Mouse (Mus musculus) thymus, adult 2 months (tissue): Measurements from ENCODE around the gene Ptpa.

Experiments used
- CTCF ChIP-seq: fragments of 200-500 bp; IDR thresholded peaks from 2 replicates; pipeline ENCODE4 v1.5.1; 2012; ENCODE audit warnings: mild to moderate bottlenecking, control low read depth, low read length, moderate library complexity, borderline replicate concordance; ENCODE audit not compliant: control insufficient read depth, poor library complexity, insufficient read depth; ENCODE audit errors: extremely low read depth
- POLR2A ChIP-seq: fragments of 200-500 bp; IDR thresholded peaks from 2 replicates; pipeline ENCODE4 v1.6.1; 2012; ENCODE audit warnings: mild to moderate bottlenecking, low read length, control low read depth, moderate library complexity; ENCODE audit not compliant: control insufficient read depth, poor library complexity, insufficient read depth; ENCODE audit errors: extremely low read depth

- TF ChIP-seq CTCF, result no peak
- no peak for TF ChIP-seq POLR2A
These were observed 32.5 kb downstream of the Ptpa start for GRCm38 (mm10) chr2:30448371-30448770.
